Mouse (Mus musculus) liver, adult (tissue): ENCODE measurements around the gene Amt.

Source experiments
- GATA4 ChIP-seq: IDR thresholded peaks from 2 replicates; pipeline ENCODE4 v1.6.1; 2014; ENCODE audit warnings: mild to moderate bottlenecking, low read length; ENCODE audit not compliant: insufficient replicate concordance

Amt gene

DNA sequence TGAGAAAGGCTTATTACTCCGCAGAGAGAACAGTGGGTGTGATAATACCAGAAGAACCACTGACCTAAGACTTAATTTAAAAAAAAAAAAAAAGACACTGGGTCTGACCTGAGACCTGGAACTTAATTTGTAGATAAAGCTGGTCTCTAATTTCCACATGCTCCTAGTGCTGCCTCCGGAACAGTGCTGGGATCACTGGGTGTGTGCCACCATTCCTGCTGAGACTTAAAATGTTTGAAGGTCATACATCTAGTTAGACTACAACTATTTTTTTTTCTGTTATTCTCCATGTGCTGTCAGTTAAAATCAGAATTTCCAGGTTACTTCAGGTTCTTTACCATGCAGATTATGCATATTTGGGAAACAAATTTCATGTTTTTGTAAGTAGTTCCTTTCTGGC, 11.5 kb downstream of the Amt start:
- no peak for TF ChIP-seq GATA4

DNA sequence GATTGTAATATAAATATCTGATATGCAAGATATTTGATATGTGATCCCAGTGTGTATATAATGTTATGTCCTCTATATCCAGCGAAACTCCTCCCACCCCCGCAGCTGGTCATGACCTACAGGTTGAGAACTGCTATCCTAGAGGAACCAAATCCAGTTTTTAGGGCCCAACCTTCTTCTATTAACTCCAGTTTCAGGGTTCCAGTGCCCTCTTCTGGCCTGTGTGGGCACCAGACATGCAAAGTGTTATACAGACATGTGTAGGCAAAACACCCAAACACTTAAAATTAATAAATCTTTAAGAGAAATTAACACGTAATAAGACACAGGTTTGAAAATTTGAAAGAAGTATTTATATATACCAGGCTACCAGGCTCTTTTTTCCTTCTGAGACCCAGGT, 20.9 kb downstream of the Amt start:
- no peak for TF ChIP-seq GATA4

DNA sequence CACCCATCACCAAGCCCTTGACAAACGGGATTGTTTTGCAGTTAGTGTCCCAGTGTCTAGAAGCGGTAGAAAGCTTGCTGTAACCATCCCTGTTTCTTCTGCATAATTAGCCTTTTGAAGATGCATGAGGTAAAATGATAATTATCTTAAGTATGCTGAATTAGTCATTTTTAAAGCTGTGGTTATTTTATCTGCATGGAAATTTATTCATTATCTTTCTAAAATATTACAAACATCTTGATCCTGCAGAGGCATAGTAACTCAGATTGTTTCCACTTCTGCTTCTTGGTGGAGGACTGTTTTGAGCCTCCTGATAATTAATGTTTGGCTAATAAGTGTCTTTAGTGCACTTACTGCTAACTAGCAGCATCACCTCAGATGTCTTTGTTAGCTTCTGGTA, 21.8 kb downstream of the Amt start:
- TF ChIP-seq GATA4 = no peak

DNA sequence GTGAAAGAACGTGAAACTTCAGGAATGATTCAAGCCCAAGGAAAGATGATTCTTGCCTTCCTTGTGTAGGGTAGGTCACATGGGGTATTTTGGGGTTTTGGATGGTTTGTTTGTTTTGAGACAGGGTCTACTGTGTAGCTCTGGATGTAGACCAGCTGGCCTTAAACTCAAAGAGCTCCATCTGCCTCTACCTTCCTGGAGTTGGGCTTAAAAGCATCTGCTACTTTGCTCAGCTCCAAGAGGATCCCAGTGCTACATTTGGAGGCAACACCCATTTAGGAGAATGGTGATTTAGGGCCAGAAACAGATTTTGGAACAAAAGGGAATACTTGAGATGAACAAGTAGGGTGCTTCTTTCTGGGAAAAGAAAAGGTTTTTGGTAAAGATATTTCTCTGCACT, 28.1 kb downstream of the Amt start:
- TF ChIP-seq GATA4 = no peak

DNA sequence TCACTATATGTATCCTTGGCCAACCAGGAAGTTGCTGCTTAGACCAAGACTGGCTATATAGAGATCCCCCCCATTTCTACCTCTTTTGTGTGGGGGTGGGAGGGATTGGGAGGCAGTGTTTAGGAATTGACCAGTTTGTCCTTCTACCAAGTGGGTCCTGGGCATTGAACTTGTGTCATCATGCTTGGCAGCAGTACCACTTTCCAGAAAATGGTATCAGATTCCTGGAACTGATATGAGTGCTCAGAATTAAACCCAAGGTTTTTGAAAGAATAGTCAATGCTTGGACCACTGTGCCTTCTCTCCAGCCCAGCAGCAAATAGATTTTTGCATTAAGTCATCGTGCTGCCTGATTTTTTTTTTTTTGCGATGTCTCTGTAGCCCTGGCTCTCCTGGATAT, 29.2 kb downstream of the Amt start:
- peak; percentile 27; the same call in 1 of the 2 replicates for TF ChIP-seq GATA4

- no peak for TF ChIP-seq GATA4
These were observed 41.3 kb downstream of the Amt start for GRCm38 (mm10) chr9:108337848-108338550.

DNA sequence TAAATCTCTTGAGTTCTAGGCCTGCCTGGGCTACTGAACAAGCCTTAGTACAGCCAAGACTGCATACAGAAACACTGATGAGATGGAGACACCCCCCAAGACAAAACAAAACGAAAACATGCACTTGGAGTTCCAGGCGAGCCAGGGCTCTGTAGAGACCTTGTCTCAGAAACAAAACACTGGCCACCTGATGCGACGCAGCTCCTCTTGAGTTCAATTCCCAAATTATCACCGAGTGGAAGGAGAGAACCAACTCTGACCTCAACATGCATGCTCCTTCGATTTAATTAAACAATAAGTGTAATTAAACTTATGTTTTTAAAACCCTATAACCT, 41.9 kb downstream of the Amt start:
- no peak for TF ChIP-seq GATA4

DNA sequence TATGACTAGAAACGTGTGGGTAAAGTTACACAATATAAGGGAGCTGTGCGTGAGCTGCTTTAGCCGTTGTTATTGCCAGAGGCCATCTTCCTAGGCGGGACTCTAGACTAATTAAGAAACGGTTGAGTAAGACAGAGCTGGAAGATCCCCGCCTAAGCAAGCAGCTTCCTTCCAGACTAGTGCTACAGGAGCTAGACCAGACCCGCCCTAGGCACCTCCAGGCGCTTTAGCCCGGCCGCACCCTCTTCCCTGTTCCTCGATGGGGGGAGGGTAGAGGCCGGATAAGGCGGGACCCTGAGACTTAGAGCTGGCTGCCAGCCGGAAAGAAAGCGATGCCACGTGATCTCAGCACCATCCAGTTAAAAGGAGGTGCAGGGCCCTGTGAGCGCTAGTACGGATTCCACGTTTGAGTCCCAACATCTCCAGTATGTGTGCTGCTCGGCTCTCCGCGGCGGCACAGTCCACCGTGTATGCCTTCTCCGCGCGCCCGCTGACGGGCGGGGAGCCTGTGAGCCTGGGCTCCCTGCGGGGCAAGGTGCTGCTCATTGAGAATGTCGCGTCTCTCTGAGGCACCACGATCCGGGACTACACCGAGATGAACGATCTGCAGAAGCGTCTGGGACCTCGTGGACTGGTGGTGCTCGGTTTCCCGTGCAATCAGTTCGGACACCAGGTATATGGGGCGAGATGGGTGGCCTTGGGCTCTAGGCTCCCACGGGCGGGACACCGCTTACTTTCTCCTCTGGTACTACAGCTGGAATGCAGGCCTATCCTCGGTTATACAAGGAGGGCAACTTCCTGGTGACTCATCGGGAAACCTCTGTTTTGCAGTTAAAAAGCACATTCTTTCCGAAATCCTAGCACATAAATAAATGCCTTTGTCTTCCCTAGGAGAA, 42.5 kb downstream of the Amt start, which contains the start of gene Gpx1:
Gene Gpx1, plus strand, starts transcription at position 18 of the 896 bp plus-strand sequence.
- TF ChIP-seq GATA4 = peak; percentile 25; the same call in 1 of the 2 replicates

DNA sequence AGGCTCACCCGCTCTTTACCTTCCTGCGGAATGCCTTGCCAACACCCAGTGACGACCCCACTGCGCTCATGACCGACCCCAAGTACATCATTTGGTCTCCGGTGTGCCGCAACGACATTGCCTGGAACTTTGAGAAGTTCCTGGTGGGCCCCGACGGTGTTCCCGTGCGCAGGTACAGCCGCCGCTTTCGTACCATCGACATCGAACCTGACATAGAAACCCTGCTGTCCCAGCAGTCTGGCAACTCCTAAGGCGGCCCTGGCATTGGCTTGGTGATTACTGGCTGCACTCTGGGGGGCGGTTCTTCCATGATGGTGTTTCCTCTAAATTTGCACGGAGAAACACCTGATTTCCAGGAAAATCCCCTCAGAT, 43.2 kb downstream of the Amt start:
- TF ChIP-seq GATA4 = no peak

DNA sequence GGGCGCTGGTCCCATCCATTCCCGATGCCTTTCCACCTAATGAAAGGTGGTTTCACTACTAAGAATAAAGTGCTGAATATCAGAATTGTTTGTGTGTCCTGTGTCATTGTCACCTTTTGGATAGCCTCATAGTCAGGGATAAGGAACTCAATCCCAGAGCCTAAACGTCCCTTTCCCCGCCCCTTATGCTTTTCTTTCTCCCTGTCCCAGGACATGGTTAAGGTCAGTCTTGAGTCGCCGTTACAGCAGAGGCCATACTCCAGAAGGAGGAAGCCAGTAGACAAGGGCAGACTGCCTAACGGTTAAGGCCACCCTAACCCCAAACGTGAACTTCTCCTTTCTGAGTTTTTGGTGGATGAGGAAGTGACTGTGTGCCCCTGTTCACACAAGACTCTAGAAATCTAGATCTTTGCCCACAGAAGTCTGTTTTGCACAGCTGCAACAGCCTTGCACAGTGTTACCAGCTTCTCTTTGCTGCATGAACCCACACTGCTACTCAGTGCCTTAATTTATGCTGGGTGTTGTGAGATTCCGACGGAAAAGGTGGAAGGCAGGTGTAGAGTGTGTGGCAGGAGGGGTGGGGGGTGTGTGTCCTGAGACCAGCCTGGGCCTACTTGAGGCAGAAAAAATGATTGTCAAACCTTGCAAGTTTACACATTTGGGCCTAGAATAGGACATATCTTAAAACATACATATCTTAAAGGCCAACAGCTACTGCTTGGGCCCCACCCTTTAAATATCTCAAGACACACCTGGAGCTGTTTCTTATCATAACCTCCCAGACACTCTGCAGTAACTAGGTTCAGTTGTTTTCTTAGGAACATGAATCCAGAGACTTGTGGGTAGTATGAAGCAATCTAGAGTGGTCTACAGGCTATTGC, 43.8 kb downstream of the Amt start:
- no peak for TF ChIP-seq GATA4

DNA sequence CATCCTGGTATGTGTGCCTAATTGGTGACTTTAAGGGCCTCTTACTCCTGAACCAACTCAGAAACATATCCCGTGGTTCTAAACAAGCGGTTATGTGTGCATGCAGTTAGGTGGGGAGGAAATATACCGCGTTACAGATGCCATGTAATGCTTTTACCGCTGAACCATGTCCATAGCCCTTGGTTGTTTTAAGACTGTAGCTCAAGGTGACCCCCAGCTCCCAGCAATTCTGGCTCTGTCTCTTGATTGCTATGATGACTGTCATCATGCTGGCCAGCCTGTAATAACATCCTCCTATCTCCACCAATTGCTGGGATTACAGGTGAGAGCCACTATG, 44.5 kb downstream of the Amt start:
- TF ChIP-seq GATA4 = no peak

GRCm38 (mm10) chr9:108341801-108342200, 45.1 kb downstream of the Amt start:
- TF ChIP-seq GATA4 = no peak

GRCm38 (mm10) chr9:108342301-108342831, 45.7 kb downstream of the Amt start:
- TF ChIP-seq GATA4 = no peak

DNA sequence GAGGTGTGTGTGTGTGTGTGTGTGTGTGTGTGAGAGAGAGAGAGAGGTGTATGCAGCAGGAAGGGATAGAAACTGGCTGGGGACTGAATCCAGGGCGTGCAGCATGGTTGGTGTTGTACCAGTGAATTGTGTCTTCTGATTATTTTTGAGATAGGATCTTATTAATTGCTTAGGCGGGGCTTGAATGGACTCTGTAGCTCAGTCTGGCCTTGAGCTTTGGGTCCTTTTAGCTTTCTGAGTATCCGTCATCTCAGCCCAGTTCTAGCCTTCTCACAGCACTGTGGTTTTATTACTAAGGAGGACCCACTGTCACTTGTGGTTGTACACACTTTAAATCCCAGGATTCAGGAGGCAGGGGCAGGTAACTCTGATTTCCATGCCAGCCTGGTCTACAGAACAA, 46.7 kb downstream of the Amt start:
- TF ChIP-seq GATA4 = no peak

DNA sequence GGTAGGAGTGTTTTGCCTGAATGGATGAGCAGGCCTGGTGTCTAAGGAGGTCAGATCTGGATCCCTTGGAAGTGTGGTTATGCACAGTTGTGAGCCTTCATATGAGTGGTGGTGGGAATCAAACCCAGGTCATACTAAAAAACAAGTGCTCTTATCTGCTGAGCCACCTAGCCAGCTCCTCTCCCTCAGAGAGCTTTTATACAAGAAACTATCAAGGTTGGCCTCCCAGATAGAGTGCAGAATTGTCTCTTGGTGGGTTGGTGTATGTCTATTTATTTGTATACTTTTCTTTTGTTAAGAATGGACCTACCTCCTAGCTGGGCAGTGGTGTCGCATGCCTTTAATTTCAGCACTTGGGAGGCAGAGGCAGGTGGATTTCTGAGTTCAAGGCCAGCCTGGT, 47.2 kb downstream of the Amt start:
- TF ChIP-seq GATA4 = no peak
